Mouse (Mus musculus): Measurements from ENCODE around the gene Gstp2. TPM values are rescaled to one million over a fixed set of nuclear protein-coding genes. Genes with fewer than 3 reads are reported as not detected.
"Not testable (repeated sequence)": the region's sequence is repeated elsewhere in the genome, so short reads cannot be mapped to it uniquely, and the experiment has no call there.

Gene Gstp2
- polyA plus RNA-seq, 1 experiment from 2014 or later: not detected

GRCm38 (mm10) chr19:4049069-4049468 is 3.2 kb upstream of the Gstp2 start:
- not testable (repeated sequence) for H3K79me2 ChIP-seq (ENCODE audit: inconsistent target); H3K4me3 ChIP-seq (ENCODE audit: inconsistent target); H3K36me3 ChIP-seq (ENCODE audit: inconsistent target); H3K27ac ChIP-seq
- WGBS (ENCODE audit: missing documents): 81% methylated on average over 5 of the region's 5 CpGs

GRCm38 (mm10) chr19:4047859-4048258 is 2.0 kb upstream of the Gstp2 start:
- H3K79me2 ChIP-seq (ENCODE audit: inconsistent target): no peaks in the 10 kb centered on the region
- H3K36me3 ChIP-seq (ENCODE audit: inconsistent target): no peaks in the 10 kb centered on the region
- WGBS (ENCODE audit: missing documents): 19% methylated on average over 4 of the region's 4 CpGs
- no peak overlapping the region for H3K27ac ChIP-seq
- no peak overlapping the region for H3K4me3 ChIP-seq (ENCODE audit: inconsistent target)

- Histone ChIP-seq H3K36me3 (ENCODE audit: inconsistent target) (no peaks in the 10 kb centered on the region), H3K4me3 (ENCODE audit: inconsistent target) (no peak overlapping the region), H3K27ac (no peak overlapping the region), H3K79me2 (ENCODE audit: inconsistent target) (no peaks in the 10 kb centered on the region)
- 85% methylated on average over 8 of the region's 8 CpGs for WGBS (ENCODE audit: missing documents)
Measured at GRCm38 (mm10) chr19:4046866-4047254, 1.0 kb upstream of the Gstp2 start.

- H3K36me3 ChIP-seq (ENCODE audit: inconsistent target); H3K4me3 ChIP-seq (ENCODE audit: inconsistent target); H3K79me2 ChIP-seq (ENCODE audit: inconsistent target); H3K27ac ChIP-seq: not testable (repeated sequence)
- WGBS (ENCODE audit: missing documents): 51% methylated on average over 5 of the region's 5 CpGs
Measured at GRCm38 (mm10) chr19:4044109-4044508, 1.7 kb downstream of the Gstp2 start.

GRCm38 (mm10) chr19:4042124-4042523 is 3.7 kb downstream of the Gstp2 start:
- no peak overlapping the region for H3K27ac ChIP-seq
- 92% methylated on average over 14 of the region's 14 CpGs for WGBS (ENCODE audit: missing documents)
- no peaks in the 10 kb centered on the region for H3K79me2 ChIP-seq (ENCODE audit: inconsistent target)
- no peak overlapping the region for H3K4me3 ChIP-seq (ENCODE audit: inconsistent target)
- no peaks in the 10 kb centered on the region for H3K36me3 ChIP-seq (ENCODE audit: inconsistent target)

- H3K79me2 ChIP-seq (ENCODE audit: inconsistent target); H3K36me3 ChIP-seq (ENCODE audit: inconsistent target); H3K4me3 ChIP-seq (ENCODE audit: inconsistent target); H3K27ac ChIP-seq: not testable (repeated sequence)
- 93% methylated on average over 3 of the region's 4 CpGs for WGBS (ENCODE audit: missing documents)
Measured at GRCm38 (mm10) chr19:4041500-4041899, 4.3 kb downstream of the Gstp2 start.

- not testable (repeated sequence) for H3K27ac ChIP-seq; H3K4me3 ChIP-seq (ENCODE audit: inconsistent target); H3K36me3 ChIP-seq (ENCODE audit: inconsistent target); H3K79me2 ChIP-seq (ENCODE audit: inconsistent target)
- 94% methylated on average over 3 of the region's 5 CpGs for WGBS (ENCODE audit: missing documents)
Measured at GRCm38 (mm10) chr19:4040941-4041340, 4.9 kb downstream of the Gstp2 start.

GRCm38 (mm10) chr19:4037788-4038232 is 8.0 kb downstream of the Gstp2 start, which contains the start of gene Gstp1:
TSS of gene Gstp1 (minus strand) at chr19:4037985.
- WGBS (ENCODE audit: missing documents): 5% methylated on average over 26 of the region's 26 CpGs
- Histone ChIP-seq H3K27ac (no peak within 1 kb of the TSS), H3K4me3 (ENCODE audit: inconsistent target) (peak within 1 kb of the TSS; percentile 8; the same call in 1 of the 2 replicates), H3K36me3 (ENCODE audit: inconsistent target) (no peaks in the 10 kb centered on the region), H3K79me2 (ENCODE audit: inconsistent target) (no peaks in the 10 kb centered on the region)

- H3K4me3 ChIP-seq (ENCODE audit: inconsistent target): peak overlapping the region; percentile 8; the same call in 1 of the 2 replicates
- not testable (repeated sequence) for H3K27ac ChIP-seq; H3K36me3 ChIP-seq (ENCODE audit: inconsistent target); H3K79me2 ChIP-seq (ENCODE audit: inconsistent target)
- 35% methylated on average over 7 of the region's 8 CpGs for WGBS (ENCODE audit: missing documents)
Measured at GRCm38 (mm10) chr19:4037154-4037787, 8.6 kb downstream of the Gstp2 start.

- 85% methylated on average over 12 of the region's 12 CpGs for WGBS (ENCODE audit: missing documents)
- H3K4me3 ChIP-seq (ENCODE audit: inconsistent target): no peak overlapping the region
- H3K36me3 ChIP-seq (ENCODE audit: inconsistent target): no peaks in the 10 kb centered on the region
- H3K27ac ChIP-seq: no peak overlapping the region
- no peaks in the 10 kb centered on the region for H3K79me2 ChIP-seq (ENCODE audit: inconsistent target)
Measured at GRCm38 (mm10) chr19:4036327-4037045, 9.3 kb downstream of the Gstp2 start.

GRCm38 (mm10) chr19:4033742-4034141 is 12.1 kb downstream of the Gstp2 start:
- WGBS (ENCODE audit: missing documents): 86% methylated on average over 5 of the region's 5 CpGs
- H3K36me3 ChIP-seq (ENCODE audit: inconsistent target): no peaks in the 10 kb centered on the region
- no peaks in the 10 kb centered on the region for H3K79me2 ChIP-seq (ENCODE audit: inconsistent target)
- H3K4me3 ChIP-seq (ENCODE audit: inconsistent target): no peak overlapping the region
- no peak overlapping the region for H3K27ac ChIP-seq

- no peak overlapping the region for H3K27ac ChIP-seq
- no peak overlapping the region for H3K4me3 ChIP-seq (ENCODE audit: inconsistent target)
- WGBS (ENCODE audit: missing documents): 86% methylated on average over 3 of the region's 3 CpGs
- H3K79me2 ChIP-seq (ENCODE audit: inconsistent target): no peaks in the 10 kb centered on the region
- no peaks in the 10 kb centered on the region for H3K36me3 ChIP-seq (ENCODE audit: inconsistent target)
Measured at GRCm38 (mm10) chr19:4033298-4033697, 12.5 kb downstream of the Gstp2 start.

GRCm38 (mm10) chr19:4032668-4033067 is 13.2 kb downstream of the Gstp2 start:
- Histone ChIP-seq H3K79me2 (ENCODE audit: inconsistent target) (no peaks in the 10 kb centered on the region), H3K36me3 (ENCODE audit: inconsistent target) (no peaks in the 10 kb centered on the region), H3K4me3 (ENCODE audit: inconsistent target) (no peak overlapping the region), H3K27ac (no peak overlapping the region)
- WGBS (ENCODE audit: missing documents): 87% methylated on average over 7 of the region's 7 CpGs

- Histone ChIP-seq H3K27ac (no peak overlapping the region), H3K36me3 (ENCODE audit: inconsistent target) (no peaks in the 10 kb centered on the region), H3K4me3 (ENCODE audit: inconsistent target) (no peak overlapping the region), H3K79me2 (ENCODE audit: inconsistent target) (no peaks in the 10 kb centered on the region)
Measured at GRCm38 (mm10) chr19:4027576-4027975, 18.2 kb downstream of the Gstp2 start.

- H3K36me3 ChIP-seq (ENCODE audit: inconsistent target): no peaks in the 10 kb centered on the region
- H3K4me3 ChIP-seq (ENCODE audit: inconsistent target): no peak overlapping the region
- H3K79me2 ChIP-seq (ENCODE audit: inconsistent target): no peaks in the 10 kb centered on the region
- no peak overlapping the region for H3K27ac ChIP-seq
- 94% methylated on average over 7 of the region's 7 CpGs for WGBS (ENCODE audit: missing documents)
Measured at GRCm38 (mm10) chr19:4023185-4023584, 22.6 kb downstream of the Gstp2 start.
